Mouse (Mus musculus): ENCODE measurements around the gene Fam129b. TPM values are rescaled to one million over a fixed set of nuclear protein-coding genes. Genes with fewer than 3 reads are reported as not detected.
A peak's percentile ranks its signal among the peaks of the same experiment; 100 is the strongest.

Gene Fam129b
- polyA plus RNA-seq, 1 experiment: 22.9 TPM

GRCm38 (mm10) chr2:32966689-32967631 lies 91.0 kb downstream of the Fam129b start:
- TF ChIP-seq CTCF (IDR thresholded peaks at IDR 0.05; ENCODE audit: borderline replicate concordance, control insufficient read depth, extremely low read depth, insufficient read depth, low read length, poor library complexity) (peak; percentile 38; the same call in 1 of the 2 replicates), POLR2A (IDR thresholded peaks at IDR 0.05; ENCODE audit: control insufficient read depth, extremely low read depth, insufficient read depth, low read length, poor library complexity) (peak; percentile 53; the same call in 1 of the 2 replicates)
- Histone ChIP-seq H3K27me3 (ENCODE audit: control insufficient read depth, insufficient read depth, low read length) (no peaks in the 10 kb centered on the region), H3K36me3 (ENCODE audit: control insufficient read depth, insufficient read depth, low read length) (peaks cover 15% of the 10 kb centered on the region), H3K4me1 (replicated peaks; ENCODE audit: control insufficient read depth, insufficient read depth, low read length) (peaks cover 21% of the 10 kb centered on the region), H3K4me3 (ENCODE audit: control insufficient read depth, insufficient read depth, low read length) (peak overlapping the region; percentile 66), H3K27ac (ENCODE audit: control insufficient read depth, insufficient read depth, low read length) (peak overlapping the region; percentile 40)
- under 1% methylated on average over 55 of the region's 55 CpGs for WGBS
- DNase-seq: peak; percentile 81

GRCm38 (mm10) chr2:32968024-32968614 lies 92.2 kb downstream of the Fam129b start:
- Histone ChIP-seq H3K27ac (ENCODE audit: control insufficient read depth, insufficient read depth, low read length) (no peak overlapping the region), H3K4me1 (replicated peaks; ENCODE audit: control insufficient read depth, insufficient read depth, low read length) (peaks cover 15% of the 10 kb centered on the region), H3K27me3 (ENCODE audit: control insufficient read depth, insufficient read depth, low read length) (no peaks in the 10 kb centered on the region), H3K4me3 (ENCODE audit: control insufficient read depth, insufficient read depth, low read length) (no peak overlapping the region), H3K36me3 (ENCODE audit: control insufficient read depth, insufficient read depth, low read length) (peaks cover 15% of the 10 kb centered on the region)
- TF ChIP-seq CTCF (IDR thresholded peaks at IDR 0.05; ENCODE audit: borderline replicate concordance, control insufficient read depth, extremely low read depth, insufficient read depth, low read length, poor library complexity) (no peak), POLR2A (IDR thresholded peaks at IDR 0.05; ENCODE audit: control insufficient read depth, extremely low read depth, insufficient read depth, low read length, poor library complexity) (no peak)
- 90% methylated on average over 9 of the region's 9 CpGs for WGBS
- no peak for DNase-seq

- WGBS: 84% methylated on average over 8 of the region's 8 CpGs
- H3K36me3 ChIP-seq (ENCODE audit: control insufficient read depth, insufficient read depth, low read length): peaks cover 5% of the 10 kb centered on the region
- H3K4me1 ChIP-seq (replicated peaks; ENCODE audit: control insufficient read depth, insufficient read depth, low read length): peaks cover 10% of the 10 kb centered on the region
- no peaks in the 10 kb centered on the region for H3K27me3 ChIP-seq (ENCODE audit: control insufficient read depth, insufficient read depth, low read length)
- DNase-seq: no peak
- H3K4me3 ChIP-seq (ENCODE audit: control insufficient read depth, insufficient read depth, low read length): no peak overlapping the region
- TF ChIP-seq CTCF (IDR thresholded peaks at IDR 0.05; ENCODE audit: borderline replicate concordance, control insufficient read depth, extremely low read depth, insufficient read depth, low read length, poor library complexity): no peak
- no peak for TF ChIP-seq POLR2A (IDR thresholded peaks at IDR 0.05; ENCODE audit: control insufficient read depth, extremely low read depth, insufficient read depth, low read length, poor library complexity)
- no peak overlapping the region for H3K27ac ChIP-seq (ENCODE audit: control insufficient read depth, insufficient read depth, low read length)
Observed at GRCm38 (mm10) chr2:32969326-32969725, 93.4 kb downstream of the Fam129b start.

DNA sequence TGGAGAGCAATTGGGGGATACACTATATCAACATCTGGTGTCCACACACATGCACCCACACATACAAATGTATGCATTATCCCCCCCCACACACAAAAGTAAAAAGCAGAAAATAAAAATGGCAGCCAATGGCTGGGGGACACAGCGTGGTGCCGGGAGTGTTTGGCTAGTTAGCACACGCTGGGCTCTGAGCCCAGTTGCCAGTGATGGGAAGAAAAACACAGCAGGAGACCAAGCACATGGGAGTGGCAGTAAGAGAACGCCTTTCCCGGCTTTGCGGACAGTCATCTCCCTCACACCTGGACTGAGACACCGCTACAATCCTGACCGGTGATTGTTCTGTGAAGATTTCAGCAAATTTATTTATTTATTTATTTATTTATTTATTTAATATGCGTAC lies 95.3 kb downstream of the Fam129b start:
- H3K36me3 ChIP-seq (ENCODE audit: control insufficient read depth, insufficient read depth, low read length): no peaks in the 10 kb centered on the region
- DNase-seq: no peak
- no peak overlapping the region for H3K27ac ChIP-seq (ENCODE audit: control insufficient read depth, insufficient read depth, low read length)
- H3K4me1 ChIP-seq (replicated peaks; ENCODE audit: control insufficient read depth, insufficient read depth, low read length): peaks cover 10% of the 10 kb centered on the region
- TF ChIP-seq POLR2A (IDR thresholded peaks at IDR 0.05; ENCODE audit: control insufficient read depth, extremely low read depth, insufficient read depth, low read length, poor library complexity) (no peak), CTCF (IDR thresholded peaks at IDR 0.05; ENCODE audit: borderline replicate concordance, control insufficient read depth, extremely low read depth, insufficient read depth, low read length, poor library complexity) (no peak)
- 91% methylated on average over 9 of the region's 9 CpGs for WGBS
- no peak overlapping the region for H3K4me3 ChIP-seq (ENCODE audit: control insufficient read depth, insufficient read depth, low read length)
- H3K27me3 ChIP-seq (ENCODE audit: control insufficient read depth, insufficient read depth, low read length): no peaks in the 10 kb centered on the region

GRCm38 (mm10) chr2:32974216-32974615 lies 98.3 kb downstream of the Fam129b start:
- Histone ChIP-seq H3K27me3 (ENCODE audit: control insufficient read depth, insufficient read depth, low read length) (no peaks in the 10 kb centered on the region), H3K4me3 (ENCODE audit: control insufficient read depth, insufficient read depth, low read length) (no peak overlapping the region), H3K4me1 (replicated peaks; ENCODE audit: control insufficient read depth, insufficient read depth, low read length) (no peaks in the 10 kb centered on the region), H3K27ac (ENCODE audit: control insufficient read depth, insufficient read depth, low read length) (no peak overlapping the region), H3K36me3 (ENCODE audit: control insufficient read depth, insufficient read depth, low read length) (no peaks in the 10 kb centered on the region)
- DNase-seq: no peak
- 94% methylated on average over 8 of the region's 8 CpGs for WGBS
- TF ChIP-seq CTCF (IDR thresholded peaks at IDR 0.05; ENCODE audit: borderline replicate concordance, control insufficient read depth, extremely low read depth, insufficient read depth, low read length, poor library complexity) (no peak), POLR2A (IDR thresholded peaks at IDR 0.05; ENCODE audit: control insufficient read depth, extremely low read depth, insufficient read depth, low read length, poor library complexity) (no peak)

Other genes with a start within 250 kb of the Fam129b start
- gene Eng, start 229.5 kb upstream of the Fam129b start, polyA plus RNA-seq (2012; rRNA removed): 62.1 and 66.1 TPM in 2 replicates
- gene Fpgs, start 172.0 kb upstream of the Fam129b start, polyA plus RNA-seq (2012; rRNA removed): 61.8 and 65.7 TPM in 2 replicates
- gene Cdk9, start 163.0 kb upstream of the Fam129b start, polyA plus RNA-seq (2012; rRNA removed): 220 and 239 TPM in 2 replicates
- 104 and 106 TPM in 2 replicates for gene Sh2d3c, start 155.1 kb upstream of the Fam129b start, polyA plus RNA-seq (2012; rRNA removed)
- gene 6330409D20Rik, start 135.1 kb upstream of the Fam129b start, polyA plus RNA-seq (2012; rRNA removed): 0.20 and 0.27 TPM in 2 replicates
- 169 and 171 TPM in 2 replicates for gene Tor2a, start 118.9 kb upstream of the Fam129b start, polyA plus RNA-seq (2012; rRNA removed)
- gene Ttc16, start 100.5 kb upstream of the Fam129b start, polyA plus RNA-seq (2012; rRNA removed): 1.9 and 2.3 TPM in 2 replicates
- gene Ptrh1, start 100.3 kb upstream of the Fam129b start, polyA plus RNA-seq (2012; rRNA removed): 36.5 and 43.4 TPM in 2 replicates
- gene Cfap157, start 91.7 kb upstream of the Fam129b start, polyA plus RNA-seq (2012; rRNA removed): 0.11 and 0.27 TPM in 2 replicates
- gene Stxbp1, start 28.9 kb upstream of the Fam129b start, polyA plus RNA-seq (2012; rRNA removed): 6.6 and 8.3 TPM in 2 replicates
- 495 and 552 TPM in 2 replicates for gene Rpl12, start 85.4 kb downstream of the Fam129b start, polyA plus RNA-seq (2012; rRNA removed)
- gene Lrsam1, start 85.5 kb downstream of the Fam129b start, polyA plus RNA-seq (2012; rRNA removed): 13.7 and 15.3 TPM in 2 replicates
- 29.8 and 32.6 TPM in 2 replicates for gene Slc2a8, start 106.0 kb downstream of the Fam129b start, polyA plus RNA-seq (2012; rRNA removed)

Data from thymus, adult 2 months (tissue).